8 mouse cellular contexts compared by ENCODE assay signal in genomic region chr5:32853731-32854507, GRCm38 (mm10). TPM values are rescaled to one million over a fixed set of nuclear protein-coding genes. Genes with fewer than 3 reads are reported as not detected.
A peak's percentile ranks its signal among the peaks of the same experiment; 100 is the strongest.
DNase-seq lines count a peak whose midpoint lies in the region; ATAC-seq lines count a peak whose summit lies in the region.

Gene Prr14l (minus strand): TSS chr5:32854256.

- H3K27me3 ChIP-seq in forebrain, embryonic 14.5 days (replicated peaks; ENCODE audit: control insufficient read depth, insufficient read depth, low read length): no peaks in the 10 kb centered on the region
- no peaks in the 10 kb centered on the region for H3K27me3 ChIP-seq in neural tube, embryonic 15.5 days (replicated peaks)

- peak within 1 kb of the TSS; percentile 97 for H3K9ac ChIP-seq in forebrain, embryonic 14.5 days (ENCODE audit: low read length)
- peak within 1 kb of the TSS; percentile 97 for H3K9ac ChIP-seq in neural tube, embryonic 15.5 days (replicated peaks)

- ATAC-seq in forebrain, embryonic 14.5 days: peak; percentile 96
- peak; percentile 96 for ATAC-seq in neural tube, embryonic 15.5 days (ENCODE audit: low FRiP score)

- peaks cover 2% of the 10 kb centered on the region; the same call in 1 of the 2 replicates for H3K36me3 ChIP-seq in forebrain, embryonic 14.5 days (ENCODE audit: control insufficient read depth, insufficient read depth, low read length)
- H3K36me3 ChIP-seq in neural tube, embryonic 15.5 days: peaks cover 3% of the 10 kb centered on the region

- under 1% methylated on average over 51 of the region's 51 CpGs for WGBS in forebrain, embryonic 14.5 days
- WGBS in neural tube, embryonic 15.5 days: under 1% methylated on average over 51 of the region's 51 CpGs

- peaks cover 22% of the 10 kb centered on the region for H3K4me1 ChIP-seq in forebrain, embryonic 14.5 days (ENCODE audit: control insufficient read depth, insufficient read depth, low read length)
- H3K4me1 ChIP-seq in neural tube, embryonic 15.5 days: peaks cover 33% of the 10 kb centered on the region

- DNase-seq in ES-CJ7 (ENCODE audit: low read depth, low spot score): peak; percentile 95
- DNase-seq in cerebellum, adult 11 months: peak; percentile 99
- peak; percentile 97 for DNase-seq in forebrain, embryonic 14.5 days (ENCODE audit: low spot score)
- peak; percentile 99 to 100 for DNase-seq in heart, postnatal 14 days
- peak; percentile 100 for DNase-seq in layer of hippocampus, adult 11-12 months (ENCODE audit: low spot score)
- DNase-seq in lung, adult 18-20 months: peak; percentile 98
- DNase-seq in testis, postnatal 14 days (ENCODE audit: low spot score): peak; percentile 95

- intact Hi-C loops in heart, postnatal 14 days (cut with DNase I): loop anchor here (5.0 kb wide), 1 partner anchor 137 kb away; no protein-coding TSS in a partner anchor

- H3K4me2 ChIP-seq in forebrain, embryonic 14.5 days (ENCODE audit: low read length): peak within 1 kb of the TSS; percentile 84
- H3K4me2 ChIP-seq in neural tube, embryonic 15.5 days: peak within 1 kb of the TSS; percentile 76

- H3K27ac ChIP-seq in forebrain, embryonic 14.5 days (ENCODE audit: low read depth, low read length): peak within 1 kb of the TSS; percentile 81
- peak within 1 kb of the TSS; percentile 85 for H3K27ac ChIP-seq in neural tube, embryonic 15.5 days (replicated peaks)

- peak within 1 kb of the TSS; percentile 88 for H3K4me3 ChIP-seq in forebrain, embryonic 14.5 days (ENCODE audit: low read depth, low read length)
- H3K4me3 ChIP-seq in neural tube, embryonic 15.5 days (replicated peaks): peak within 1 kb of the TSS; percentile 95

- H3K9me3 ChIP-seq in forebrain, embryonic 14.5 days (replicated peaks; ENCODE audit: control insufficient read depth, low read length): no peaks in the 10 kb centered on the region
- H3K9me3 ChIP-seq in neural tube, embryonic 15.5 days (replicated peaks): no peaks in the 10 kb centered on the region

RNA-seq across cellular contexts. Expression of gene Prr14l, which starts in this region (rescaled TPM):
- polyA plus RNA-seq in forebrain, embryonic 14.5 days (2014; fragmentation: Nextera tagmentation; extraction: Ambion mirVana): 10.5 and 11.3 TPM in 2 replicates
- 10 to 100 TPM; 10.1 to 11.6 TPM for total RNA-seq in heart, postnatal 14 days (2021)
- polyA plus RNA-seq in neural tube, embryonic 15.5 days (2015; fragmentation: Nextera tagmentation; extraction: Ambion mirVana): 9.6 and 10.2 TPM in 2 replicates

Comparison
In these comparisons a context has a peak if more than half of its experiments do, and no peak if none do; other contexts are left out.
1. Peak in every context shown above with its lines: DNase-seq, ATAC-seq, H3K4me3 ChIP-seq and H3K27ac ChIP-seq.